Mouse (Mus musculus) small intestine, adult 2 months (tissue): Measurements from ENCODE around the gene Lat.

ENCODE experiments used
- CTCF ChIP-seq: fragments of 200-500 bp; IDR thresholded peaks from 2 replicates; pipeline ENCODE4 v1.5.1; 2012; ENCODE audit warnings: low read depth, mild to moderate bottlenecking, control low read depth, inconsistent platforms, low read length, moderate library complexity, mixed read lengths; ENCODE audit not compliant: insufficient replicate concordance, insufficient read length; ENCODE audit errors: extremely low read depth
- POLR2A ChIP-seq: fragments of 200-500 bp; IDR thresholded peaks from 2 replicates; pipeline ENCODE4 v1.6.1; 2012; ENCODE audit warnings: low read depth, mild to moderate bottlenecking, control low read depth, inconsistent platforms, low read length, moderate library complexity

GRCm38 (mm10) chr7:126383565-126383964, 14.2 kb upstream of the Lat start:
- no peak for TF ChIP-seq CTCF
- TF ChIP-seq POLR2A, result no peak
